Mouse (Mus musculus) urinary bladder, postnatal 14 days (tissue): ENCODE measurements at regions not wholly inside any gene's neighbourhood (a gene's known extent, or its start where the extent isn't known, plus 50 kb on each side); places are given as distances from the start of the nearest gene placed in this dataset.

ENCODE experiments used
- DNase-seq: peaks from one replicate; pipeline ENCODE4 v3.0.0; 2021; ENCODE audit warnings: low spot score

- DNase-seq, result no peak
These were observed 106.0 kb upstream of the Sh3bp4 start for GRCm38 (mm10) chr1:88964045-88964747.

GRCm38 (mm10) chr1:88966416-88966815 is 103.8 kb upstream of the Sh3bp4 start:
- DNase-seq, result peak; percentile 13

- DNase-seq, result no peak
These were observed 102.1 kb upstream of the Sh3bp4 start for GRCm38 (mm10) chr1:88968142-88968541.

GRCm38 (mm10) chr1:88969016-88969415 is 101.2 kb upstream of the Sh3bp4 start:
- no peak for DNase-seq

GRCm38 (mm10) chr1:88969630-88970029 is 100.6 kb upstream of the Sh3bp4 start:
- no peak for DNase-seq

- no peak for DNase-seq
These were observed 94.1 kb upstream of the Sh3bp4 start for GRCm38 (mm10) chr1:88976101-88976500.

GRCm38 (mm10) chr1:88988011-88988695 is 82.1 kb upstream of the Sh3bp4 start:
- DNase-seq, result no peak

- DNase-seq, result no peak
These were observed 75.5 kb upstream of the Sh3bp4 start for GRCm38 (mm10) chr1:88994588-88995331.

- DNase-seq, result no peak
These were observed 74.3 kb upstream of the Sh3bp4 start for GRCm38 (mm10) chr1:88995945-88996344.

GRCm38 (mm10) chr1:88996657-88997056 is 73.6 kb upstream of the Sh3bp4 start:
- no peak for DNase-seq

GRCm38 (mm10) chr1:88997847-88998246 is 72.4 kb upstream of the Sh3bp4 start:
- no peak for DNase-seq

- no peak for DNase-seq
These were observed 67.9 kb upstream of the Sh3bp4 start for GRCm38 (mm10) chr1:89002326-89002725.

- no peak for DNase-seq
These were observed 66.5 kb upstream of the Sh3bp4 start for GRCm38 (mm10) chr1:89003752-89004151.

- no peak for DNase-seq
These were observed 62.7 kb upstream of the Sh3bp4 start for GRCm38 (mm10) chr1:89007476-89007875.

GRCm38 (mm10) chr1:89010170-89010569 is 60.0 kb upstream of the Sh3bp4 start:
- DNase-seq, result no peak

- no peak for DNase-seq
These were observed 58.8 kb upstream of the Sh3bp4 start for GRCm38 (mm10) chr1:89011454-89011853.

GRCm38 (mm10) chr1:89015385-89015784 is 54.8 kb upstream of the Sh3bp4 start:
- peak; percentile 77 for DNase-seq

GRCm38 (mm10) chr1:89015845-89016244 is 54.4 kb upstream of the Sh3bp4 start:
- peak; percentile 23 for DNase-seq

GRCm38 (mm10) chr1:89019778-89020373 is 50.3 kb upstream of the Sh3bp4 start:
- no peak for DNase-seq
